Mouse (Mus musculus) G1E (cell line): ENCODE measurements around the gene Gadd45a.

ENCODE experiments used
- CTCF ChIP-seq: IDR thresholded peaks from 2 replicates; pipeline ENCODE4 v1.5.1; 2012; ENCODE audit warnings: low read depth, low read length, inconsistent platforms, mixed read lengths
- GATA1 ChIP-seq: IDR thresholded peaks from 2 replicates; pipeline ENCODE4 v1.6.1; 2012; ENCODE audit warnings: borderline replicate concordance, low read length, inconsistent platforms, mixed read lengths
- GATA2 ChIP-seq: IDR thresholded peaks from 2 replicates; pipeline ENCODE4 v1.6.1; 2012; ENCODE audit warnings: low read depth, low read length, inconsistent platforms, borderline replicate concordance
- POLR2AphosphoS5 ChIP-seq: IDR thresholded peaks from 2 replicates; pipeline ENCODE4 v1.6.1; 2012; ENCODE audit warnings: low read depth, low read length, inconsistent platforms; ENCODE audit not compliant: insufficient replicate concordance
- TAL1 ChIP-seq: conservative IDR thresholded peaks from 2 replicates; pipeline ENCODE4 v1.6.1; 2012; ENCODE audit warnings: low read depth, low read length, inconsistent platforms, mixed read lengths

GRCm38 (mm10) chr6:67013293-67013948 is 23.8 kb downstream of the Gadd45a start:
- TF ChIP-seq CTCF (no peak), GATA1 (no peak), TAL1 (no peak), GATA2 (no peak), POLR2AphosphoS5 (no peak)
